Mouse (Mus musculus) G1E (cell line): ENCODE results near the gene Pik3r2.

Source experiments
- CTCF ChIP-seq: IDR thresholded peaks from 2 replicates; pipeline ENCODE4 v1.5.1; 2012; ENCODE audit warnings: low read depth, low read length, inconsistent platforms, mixed read lengths
- GATA1 ChIP-seq: IDR thresholded peaks from 2 replicates; pipeline ENCODE4 v1.6.1; 2012; ENCODE audit warnings: borderline replicate concordance, low read length, inconsistent platforms, mixed read lengths
- GATA2 ChIP-seq: IDR thresholded peaks from 2 replicates; pipeline ENCODE4 v1.6.1; 2012; ENCODE audit warnings: low read depth, low read length, inconsistent platforms, borderline replicate concordance
- POLR2AphosphoS5 ChIP-seq: IDR thresholded peaks from 2 replicates; pipeline ENCODE4 v1.6.1; 2012; ENCODE audit warnings: low read depth, low read length, inconsistent platforms; ENCODE audit not compliant: insufficient replicate concordance
- TAL1 ChIP-seq: conservative IDR thresholded peaks from 2 replicates; pipeline ENCODE4 v1.6.1; 2012; ENCODE audit warnings: low read depth, low read length, inconsistent platforms, mixed read lengths

- TF ChIP-seq CTCF (no peak), GATA1 (no peak), TAL1 (no peak), GATA2 (no peak), POLR2AphosphoS5 (no peak)
Observed at GRCm38 (mm10) chr8:70808955-70809701, 32.6 kb upstream of the Pik3r2 start.
